26 mouse cellular contexts compared by ENCODE assay signal in the genomic region with DNA sequence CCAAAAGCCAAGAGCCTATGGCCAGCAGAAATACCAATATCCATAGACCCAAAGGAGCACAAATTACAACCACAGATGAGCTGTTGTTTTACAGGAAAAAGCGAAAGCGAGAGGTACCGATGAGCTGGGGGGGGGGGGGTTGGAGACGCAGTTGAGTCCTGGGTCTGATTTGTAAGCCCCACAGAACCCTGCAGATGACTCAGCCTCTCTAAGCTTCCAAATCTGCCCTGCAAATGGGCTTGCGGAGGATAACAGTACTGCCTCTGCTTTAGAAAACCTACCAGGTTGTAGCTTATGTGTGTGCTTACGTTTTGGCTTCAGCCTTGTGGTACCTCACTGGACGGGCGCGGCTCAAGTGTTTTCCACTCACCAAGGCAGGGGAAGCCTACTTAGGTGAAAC. TPM values are rescaled to one million over a fixed set of nuclear protein-coding genes. Genes with fewer than 3 reads are reported as not detected.
DNase-seq lines count a peak whose midpoint lies in the region; ATAC-seq and TF ChIP-seq lines count a peak whose summit lies in the region.
"Had no signal": no experiment of that assay in that cellular context is flagged by ENCODE, and none has a peak within 500 bp of the region (broad histone marks: within the 10 kb centered on the region; RNA-seq: fewer than 3 reads in every experiment).

No protein-coding gene starts in this region.

- no peaks in the 10 kb centered on the region for H3K9me3 ChIP-seq in liver, embryonic 12.5 days (replicated peaks)
- H3K9me3 ChIP-seq: embryonic facial prominence, embryonic 12.5 days; forebrain, embryonic 13.5 days; heart, embryonic 10.5 days; hindbrain, embryonic 15.5 days; midbrain, embryonic 15.5 days had no signal

- H3K79me2 ChIP-seq in liver, adult 2 months (ENCODE audit: control insufficient read depth, insufficient read depth, low read length): no peaks in the 10 kb centered on the region

- intact Hi-C loops in gastrocnemius, adult 2 months (cut with DNase I): no loop called here

- no peaks in the 10 kb centered on the region for H3K27me3 ChIP-seq in liver, adult 2 months (ENCODE audit: control insufficient read depth, insufficient read depth, low read length)
- H3K27me3 ChIP-seq in liver, embryonic 12.5 days (replicated peaks): no peaks in the 10 kb centered on the region
- H3K27me3 ChIP-seq: embryonic facial prominence, embryonic 12.5 days; forebrain, embryonic 13.5 days; hindbrain, embryonic 15.5 days; megakaryocyte, embryonic 14.5 days; midbrain, embryonic 15.5 days had no signal

- no peaks in the 10 kb centered on the region; the same call in 1 of the 2 replicates for H3K4me1 ChIP-seq in liver, adult 2 months (ENCODE audit: control insufficient read depth, insufficient read depth, low read length)
- H3K4me1 ChIP-seq in liver, embryonic 12.5 days: no peaks in the 10 kb centered on the region
- H3K4me1 ChIP-seq: embryonic facial prominence, embryonic 12.5 days; forebrain, embryonic 13.5 days; heart, embryonic 10.5 days; hindbrain, embryonic 15.5 days; midbrain, embryonic 15.5 days had no signal

- TF ChIP-seq CTCF in gastrocnemius, adult 2 months (IDR thresholded peaks at IDR 0.05): no peak
- no peak for TF ChIP-seq CTCF in liver, adult 2 months (IDR thresholded peaks at IDR 0.05; ENCODE audit: low read depth, low read length)

- TF ChIP-seq POLR2A in liver, adult 2 months (IDR thresholded peaks at IDR 0.05; ENCODE audit: extremely low read depth, insufficient read depth, low read length): no peak

- no peak overlapping the region for H3K9ac ChIP-seq in liver, adult 2 months (ENCODE audit: low read depth, low read length)
- no peak overlapping the region for H3K9ac ChIP-seq in liver, embryonic 12.5 days
- H3K9ac ChIP-seq: embryonic facial prominence, embryonic 12.5 days; forebrain, embryonic 13.5 days; hindbrain, embryonic 15.5 days; midbrain, embryonic 15.5 days had no signal

- no peak for DNase-seq in gastrocnemius, adult 2 months
- DNase-seq in gastrocnemius, postnatal 25 days: no peak
- DNase-seq in liver, adult 2 months (ENCODE audit: extremely low read depth, low read depth, low spot score): no peak
- peak; percentile 57 for DNase-seq in CD4-positive, CD25-positive, alpha-beta regulatory T cell, adult 2 months (ENCODE audit: low read depth, low spot score)
- DNase-seq in induced T-regulatory cell, adult 2 months (ENCODE audit: low read depth): peak; percentile 74
- no peak for DNase-seq in testis, postnatal 10 days (ENCODE audit: low spot score)
- DNase-seq: cerebellum, adult 9-11 months; gastrocnemius, postnatal 36 days; heart, postnatal 14 days; kidney, postnatal 10 days; left cerebral cortex, postnatal 4 days; lung, postnatal 10 days; right cerebral cortex, postnatal 14 days had no signal

- H3K27ac ChIP-seq in gastrocnemius, adult 2 months: peak overlapping the region; percentile 72
- H3K27ac ChIP-seq in liver, adult 2 months (replicated peaks; ENCODE audit: insufficient read depth, low read depth, low read length): peak overlapping the region; percentile 78
- no peak overlapping the region for H3K27ac ChIP-seq in liver, embryonic 12.5 days
- H3K27ac ChIP-seq: embryonic facial prominence, embryonic 12.5 days; forebrain, embryonic 13.5 days; heart, embryonic 10.5 days; hindbrain, embryonic 15.5 days; midbrain, embryonic 15.5 days; stomach, postnatal 0 days had no signal

- H3K4me3 ChIP-seq in gastrocnemius, adult 2 months: no peak overlapping the region
- no peak overlapping the region for H3K4me3 ChIP-seq in liver, adult 2 months (ENCODE audit: insufficient read depth, low read depth, low read length)
- H3K4me3 ChIP-seq in liver, embryonic 12.5 days: no peak overlapping the region
- H3K4me3 ChIP-seq: embryonic facial prominence, embryonic 12.5 days; erythroblast, embryonic 14.5 days; forebrain, embryonic 13.5 days; heart, embryonic 10.5 days; hindbrain, embryonic 15.5 days; layer of hippocampus, adult 2 months; midbrain, embryonic 15.5 days; myocyte had no signal

- no peak for ATAC-seq in liver, embryonic 12.5 days
- ATAC-seq: forebrain, embryonic 13.5 days; intestine, postnatal 0 days; midbrain, embryonic 15.5 days had no signal

- H3K4me2 ChIP-seq in liver, embryonic 12.5 days: no peak overlapping the region
- H3K4me2 ChIP-seq: embryonic facial prominence, embryonic 12.5 days; forebrain, embryonic 13.5 days; hindbrain, embryonic 15.5 days; liver, embryonic 11.5 days; midbrain, embryonic 15.5 days had no signal

- 82% methylated on average over 9 of the region's 9 CpGs for WGBS in liver, adult 2 months
- 83% methylated on average over 9 of the region's 9 CpGs for WGBS in liver, embryonic 12.5 days (ENCODE audit: insufficient replicate concordance)

- H3K36me3 ChIP-seq in liver, adult 2 months (ENCODE audit: control insufficient read depth, insufficient read depth, low read length): no peaks in the 10 kb centered on the region
- no peaks in the 10 kb centered on the region for H3K36me3 ChIP-seq in liver, embryonic 12.5 days
- H3K36me3 ChIP-seq: embryonic facial prominence, embryonic 12.5 days; hindbrain, embryonic 15.5 days; midbrain, embryonic 15.5 days had no signal

RNA-seq across cellular contexts. Expression of gene Ppp1r16b, which starts 36.3 kb away (rescaled TPM):
- 1 to 10 TPM; 3.1 to 4.1 TPM for total RNA-seq in gastrocnemius, adult 2 months (2021)
- 1 to 10 TPM; 4.8 to 5.2 TPM for total RNA-seq in gastrocnemius, postnatal 25 days (2021)
- total RNA-seq in liver, adult 2 months (2014; rRNA removed): 2.4 and 3.4 TPM in 2 replicates
- 0.70 and 0.99 TPM in 2 replicates for polyA plus RNA-seq in liver, adult 2 months (2012; rRNA removed)
- 1.9 and 2.0 TPM in 2 replicates for polyA plus RNA-seq in liver, embryonic 12.5 days (2016; fragmentation: Nextera tagmentation; extraction: Ambion mirVana)

Comparison
In these comparisons a context has a peak if more than half of its experiments do, and no peak if none do; other contexts are left out.
1. DNase-seq: peak in CD4-positive, CD25-positive, alpha-beta regulatory T cell, adult 2 months (single experiment) and induced T-regulatory cell, adult 2 months (single experiment); none in gastrocnemius, adult 2 months (single experiment), gastrocnemius, postnatal 25 days (single experiment), liver, adult 2 months (single experiment) and testis, postnatal 10 days (single experiment).